9 mouse cellular contexts compared by ENCODE assay signal in the genomic region with DNA sequence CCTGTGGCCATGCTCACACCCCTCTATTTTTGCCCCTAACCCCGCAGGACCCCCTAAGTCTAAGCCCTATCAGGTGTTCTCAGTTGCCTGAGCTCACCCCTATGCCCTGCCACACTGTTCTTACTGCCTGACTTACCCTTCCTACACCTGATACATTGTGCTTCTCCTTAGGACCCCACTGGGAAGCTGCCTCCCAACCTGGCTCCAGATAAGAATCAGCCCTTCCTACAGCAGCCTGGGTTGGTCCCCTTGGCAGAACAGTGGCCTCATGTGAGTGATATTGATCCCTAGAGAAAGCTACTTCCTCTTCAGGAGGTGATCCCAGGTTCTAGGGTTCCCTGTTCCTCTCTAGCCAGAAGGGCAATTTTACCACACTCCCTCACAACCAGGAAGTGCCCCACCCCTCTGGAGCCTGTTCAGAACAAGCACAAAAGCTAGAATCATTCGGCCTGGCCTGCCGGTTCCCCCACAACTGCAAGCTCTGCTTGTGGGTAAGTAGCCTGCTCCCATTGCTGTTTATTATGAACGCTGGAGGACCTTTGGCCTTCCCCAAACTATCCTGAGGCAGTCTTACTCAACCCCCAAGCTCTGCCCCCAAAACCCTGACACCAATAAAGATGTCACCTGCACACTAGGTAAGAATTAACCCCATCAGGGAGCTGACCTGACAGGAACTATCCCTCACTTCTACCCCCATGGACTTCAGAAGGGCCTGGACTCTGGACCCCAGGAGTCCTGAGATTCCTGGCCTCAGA. TPM values are rescaled to one million over a fixed set of nuclear protein-coding genes. Genes with fewer than 3 reads are reported as not detected.
DNase-seq lines count a peak whose midpoint lies in the region; TF ChIP-seq lines count a peak whose summit lies in the region.
"Had no signal": no experiment of that assay in that cellular context is flagged by ENCODE, and none has a peak within 500 bp of the region (broad histone marks: within the 10 kb centered on the region; RNA-seq: fewer than 3 reads in every experiment).

A gene (plus strand): TSS at position 390 of the 755 bp plus-strand sequence.

- H3K4me1 ChIP-seq in small intestine, adult 2 months (ENCODE audit: control insufficient read depth, insufficient read depth, insufficient read length, low read length), result peaks cover 28% of the 10 kb centered on the region

- no peaks in the 10 kb centered on the region for H3K36me3 ChIP-seq in small intestine, adult 2 months (ENCODE audit: control insufficient read depth, insufficient read depth, low read length)

- peak within 1 kb of the TSS; percentile 91 for H3K27ac ChIP-seq in small intestine, adult 2 months (ENCODE audit: insufficient read depth, low read depth, low read length)

- intact Hi-C loops in heart, postnatal 36 days (cut with DNase I), result loop anchor here (5.0 kb wide), 1 partner anchor 34 kb away; no protein-coding TSS in a partner anchor
- intact Hi-C loops in left cerebral cortex, postnatal 4 days (cut with DNase I), result loop anchor here (5.0 kb wide), 1 partner anchor 576 kb away; no protein-coding TSS in a partner anchor

- no peak for TF ChIP-seq POLR2A in small intestine, adult 2 months (IDR thresholded peaks at IDR 0.05; ENCODE audit: low read depth, low read length)

- DNase-seq in adrenal gland, adult 2 months, result peak; percentile 31
- DNase-seq in adrenal gland, adult 8-10 months, result no peak
- peak; percentile 30 to 50 for DNase-seq in heart, postnatal 36 days
- peak; percentile 35 for DNase-seq in liver
- no peak for DNase-seq in yolk sac, embryonic 10.5 days (ENCODE audit: low spot score)
- no peak for DNase-seq in left cerebral cortex, postnatal 4 days
- no peak for DNase-seq in right cerebral cortex, adult 2 months (ENCODE audit: low spot score in 2 of 2)
- DNase-seq: cerebellum, adult 11-12 months had no signal

- no peaks in the 10 kb centered on the region for H3K27me3 ChIP-seq in small intestine, adult 2 months (ENCODE audit: control insufficient read depth, insufficient read depth, low read length)

- peak within 1 kb of the TSS; percentile 61 for H3K4me3 ChIP-seq in small intestine, adult 2 months (ENCODE audit: low read depth, low read length)

- TF ChIP-seq CTCF in small intestine, adult 2 months (IDR thresholded peaks at IDR 0.05; ENCODE audit: extremely low read depth, insufficient read length, insufficient replicate concordance, low read depth, low read length), result no peak

- WGBS in small intestine, adult 2 months, result 12% methylated on average over 4 of the region's 4 CpGs

RNA-seq across cellular contexts. Expression of the gene that starts here (rescaled TPM):
- total RNA-seq in adrenal gland, adult 2 months (2021), result 1 to 10 TPM; 1.5 to 4.1 TPM
- 13.3 and 17.5 TPM in 2 replicates for polyA plus RNA-seq in adrenal gland, adult 2 months (2012; rRNA removed)
- 1 to 10 TPM; 2.7 to 5.5 (median 3.6) TPM for total RNA-seq in adrenal gland, adult 8-10 months (2022)
- under 1 TPM; 0.33 to 0.54 TPM for total RNA-seq in heart, postnatal 36 days (2021)
- polyA plus RNA-seq in small intestine, adult 2 months (2012; rRNA removed), result 249 and 251 TPM in 2 replicates
- not detected for total RNA-seq in left cerebral cortex, postnatal 4 days (2021)

Comparison
In these comparisons a context has a peak if more than half of its experiments do, and no peak if none do; other contexts are left out.
1. RNA of the gene that starts here (polyA plus RNA-seq): 249 to 251 TPM in small intestine, adult 2 months; 13.3 to 17.5 TPM in adrenal gland, adult 2 months; every median in the first group is over 10 times any median in the second.
2. DNase-seq: peak in adrenal gland, adult 2 months (single experiment) and liver (single experiment); none in adrenal gland, adult 8-10 months (single experiment), yolk sac, embryonic 10.5 days (single experiment), left cerebral cortex, postnatal 4 days (single experiment) and right cerebral cortex, adult 2 months (0 of 2).
3. Peak in DNase-seq in heart, postnatal 36 days; RNA of the gene not detected or under 1 TPM.